Mouse (Mus musculus) heart, embryonic 15.5 days (tissue): Measurements from ENCODE around the gene Soat2. TPM values are rescaled to one million over a fixed set of nuclear protein-coding genes. Genes with fewer than 3 reads are reported as not detected.

ENCODE experiments used
- ATAC-seq: fragments of 200-750 bp; cut with Nextera tagmentation; replicated peaks from 2 replicates; pipeline ENCODE4 v1.8.0; 2017; ENCODE audit warnings: low read depth, moderate TSS enrichment; ENCODE audit not compliant: insufficient number of reproducible peaks, insufficient read depth, low FRiP score
- H3K27ac ChIP-seq: fragments of 300-500 bp; sonication (generic); 2 replicates; pipeline ENCODE4 v1.5.1; 2015; ENCODE audit warnings: mild to moderate bottlenecking, inconsistent platforms
- H3K27me3 ChIP-seq: fragments of 300-500 bp; sonication (generic); 2 replicates; pipeline ENCODE4 v1.6.1; 2015; ENCODE audit warnings: inconsistent platforms
- H3K36me3 ChIP-seq: fragments of 300-500 bp; sonication (generic); 2 replicates; pipeline ENCODE4 v1.6.1; 2015; ENCODE audit warnings: mild to moderate bottlenecking, inconsistent platforms
- H3K4me1 ChIP-seq: fragments of 300-500 bp; sonication (generic); replicated peaks from 2 replicates; pipeline ENCODE4 v1.6.1; 2015; ENCODE audit warnings: inconsistent platforms
- H3K4me2 ChIP-seq: fragments of 300-500 bp; sonication (generic); 2 replicates; pipeline ENCODE4 v1.6.1; 2015; ENCODE audit warnings: inconsistent platforms, mild to moderate bottlenecking, moderate library complexity
- H3K4me3 ChIP-seq: fragments of 300-500 bp; sonication (generic); 2 replicates; pipeline ENCODE4 v1.5.1; 2015; ENCODE audit warnings: mild to moderate bottlenecking, inconsistent platforms
- H3K9ac ChIP-seq: fragments of 300-500 bp; sonication (generic); 2 replicates; pipeline ENCODE4 v1.6.1; 2015; ENCODE audit warnings: mild to moderate bottlenecking, inconsistent platforms
- H3K9me3 ChIP-seq: fragments of 300-500 bp; sonication (generic); replicated peaks from 2 replicates; pipeline ENCODE4 v1.6.1; 2016; ENCODE audit warnings: inconsistent platforms
- WGBS: fragments of 180-500 bp; shearing (Covaris S2); methylation state at CpG from one replicate; pipeline ENCODE4 v1.1.7; 2015; ENCODE audit warnings: mixed read lengths; 5-methylcytosine and 5-hydroxymethylcytosine counted together
- polyA plus RNA-seq: library from polyadenylated mRNA; unstranded; fragments of >200 nt; fragmentation: Nextera tagmentation; extraction: Ambion mirVana; gene quantifications from 2 replicates; pipeline ENCODE4 v1.2.1, GENCODE M21; 2015

Soat2 gene
- polyA plus RNA-seq, 1 experiment from 2014 or later: 0.23 TPM

- no peak overlapping the region for H3K9ac ChIP-seq
- no peak overlapping the region for H3K4me3 ChIP-seq
- peaks cover 3% of the 10 kb centered on the region for H3K27me3 ChIP-seq
- ATAC-seq: no peak
- 0 out of 2 replicates have a peak overlapping the region, but pooled peaks have one; percentile 9 for H3K4me2 ChIP-seq
- H3K4me1 ChIP-seq: peaks cover 67% of the 10 kb centered on the region
- H3K27ac ChIP-seq: peak overlapping the region; percentile 21
- peaks cover 57% of the 10 kb centered on the region for H3K36me3 ChIP-seq
- no peaks in the 10 kb centered on the region for H3K9me3 ChIP-seq
- 34% methylated on average over 13 of the region's 13 CpGs for WGBS
Observed at GRCm38 (mm10) chr15:102107689-102108573, 42.4 kb upstream of the Soat2 start.

DNA sequence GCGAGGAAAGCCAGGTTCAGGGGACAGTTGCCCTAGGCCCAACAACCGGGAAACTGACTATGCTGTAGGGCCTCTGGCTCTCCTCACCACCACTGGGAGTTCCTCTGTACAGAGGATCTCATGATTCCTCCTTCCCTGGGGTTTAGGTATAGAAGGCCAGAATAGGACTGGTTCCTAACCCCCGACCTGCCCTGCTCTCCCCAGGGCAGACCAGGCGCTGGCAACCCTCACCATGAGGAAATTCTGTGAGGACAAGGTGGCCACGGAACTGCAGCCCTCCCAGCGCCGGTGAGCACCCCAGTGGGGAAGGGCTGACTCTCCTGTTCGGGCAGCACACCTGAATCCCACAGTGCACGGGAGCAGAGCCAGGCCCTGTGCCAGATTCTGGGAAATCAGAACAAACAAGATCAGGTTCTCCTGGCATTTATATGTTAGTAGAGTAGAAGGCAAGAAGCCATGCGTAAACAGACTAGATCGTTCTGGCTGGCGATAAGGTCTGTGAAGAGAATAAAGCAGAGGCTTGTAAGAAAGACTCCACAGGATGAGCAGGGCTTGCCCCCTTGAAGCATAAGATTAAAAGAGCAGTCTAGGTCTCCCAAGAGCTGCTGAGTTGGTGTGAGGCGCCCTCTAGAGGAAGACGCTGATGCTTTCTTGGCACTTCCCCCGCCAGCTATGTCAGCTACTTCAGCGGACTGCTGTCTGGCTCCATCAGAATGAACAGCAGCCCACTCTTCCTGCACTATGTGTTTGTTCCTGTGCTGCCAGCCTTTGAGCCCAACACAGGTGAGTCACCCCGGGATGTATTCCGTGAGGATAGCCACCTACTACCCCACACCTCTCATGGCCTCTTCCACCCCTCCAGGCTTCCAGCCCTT lies 41.4 kb upstream of the Soat2 start:
- WGBS: 50% methylated on average over 18 of the region's 18 CpGs
- Histone ChIP-seq H3K36me3 (peaks cover 67% of the 10 kb centered on the region), H3K9me3 (no peaks in the 10 kb centered on the region), H3K4me2 (no peak overlapping the region), H3K4me3 (no peak overlapping the region), H3K4me1 (peaks cover 62% of the 10 kb centered on the region), H3K27ac (peak overlapping the region; percentile 21), H3K9ac (no peak overlapping the region), H3K27me3 (peaks cover 3% of the 10 kb centered on the region)
- ATAC-seq: 0 out of 2 replicates have a peak, but pooled peaks have one; percentile 29

DNA sequence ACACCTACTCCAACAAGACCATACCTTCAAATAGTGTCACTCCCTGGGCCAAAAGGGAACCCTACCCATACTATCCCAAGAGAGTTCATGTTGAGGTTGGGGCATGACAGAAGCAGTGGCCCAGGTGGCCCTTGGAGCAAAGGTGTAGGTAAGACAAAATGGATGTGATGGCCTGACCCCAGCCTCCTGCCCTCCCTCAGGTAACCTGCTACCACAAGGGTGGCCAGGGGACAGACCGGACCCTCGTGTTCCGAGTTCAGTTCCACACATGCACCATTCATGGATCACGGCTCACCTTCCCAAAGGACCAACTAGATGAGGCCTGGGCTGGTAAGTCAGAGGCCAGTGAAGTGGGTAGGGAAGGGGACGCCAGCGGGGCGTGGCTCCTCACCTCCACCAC lies 40.1 kb upstream of the Soat2 start:
- H3K4me2 ChIP-seq: no peak overlapping the region
- peaks cover 81% of the 10 kb centered on the region for H3K36me3 ChIP-seq
- no peak overlapping the region for H3K9ac ChIP-seq
- H3K9me3 ChIP-seq: no peaks in the 10 kb centered on the region
- H3K27me3 ChIP-seq: peaks cover 3% of the 10 kb centered on the region
- no peak overlapping the region for H3K4me3 ChIP-seq
- 93% methylated on average over 7 of the region's 7 CpGs for WGBS
- H3K4me1 ChIP-seq: peaks cover 50% of the 10 kb centered on the region
- no peak for ATAC-seq
- no peak overlapping the region for H3K27ac ChIP-seq

DNA sequence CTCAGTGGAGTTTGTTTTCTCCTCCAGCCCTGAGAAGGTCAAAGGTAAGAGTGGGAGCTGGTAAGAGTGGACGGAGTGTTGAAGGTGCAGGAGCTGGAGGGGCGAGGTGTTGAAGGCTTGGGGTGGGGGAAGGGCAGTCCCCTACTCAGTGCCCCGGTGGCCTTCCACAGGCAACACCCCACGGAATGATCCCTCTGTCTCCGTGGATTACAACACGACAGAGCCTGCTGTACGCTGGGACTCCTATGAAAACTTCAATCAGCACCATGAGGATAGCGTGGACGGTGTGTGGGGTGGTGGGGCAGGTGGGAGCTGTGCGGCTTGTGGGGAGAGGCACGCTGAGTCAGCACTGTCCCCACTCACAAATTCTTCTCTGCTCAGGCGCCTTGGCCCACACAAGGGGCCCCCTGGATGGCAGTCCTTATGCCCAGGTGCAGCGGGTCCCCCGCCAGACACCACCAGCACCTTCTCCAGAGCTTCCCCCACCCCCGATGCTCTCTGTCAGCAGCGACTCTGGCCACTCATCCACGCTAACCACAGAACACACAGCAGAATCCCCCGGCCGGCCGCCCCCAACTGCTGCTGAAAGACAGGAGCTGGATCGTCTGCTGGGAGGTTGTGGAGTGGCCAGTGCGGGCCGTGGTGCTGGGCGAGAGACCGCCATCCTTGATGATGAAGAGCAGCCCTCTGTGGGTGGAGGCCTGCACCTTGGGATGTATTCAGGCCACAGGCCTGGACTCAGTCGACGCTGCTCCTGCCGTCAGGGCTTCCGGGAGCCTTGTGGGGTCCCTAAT lies 39.4 kb upstream of the Soat2 start:
- H3K27ac ChIP-seq: no peak overlapping the region
- H3K4me1 ChIP-seq: peaks cover 44% of the 10 kb centered on the region
- 72% methylated on average over 29 of the region's 29 CpGs for WGBS
- H3K27me3 ChIP-seq: peaks cover 3% of the 10 kb centered on the region
- H3K9ac ChIP-seq: no peak overlapping the region
- ATAC-seq: no peak
- peaks cover 86% of the 10 kb centered on the region for H3K36me3 ChIP-seq
- H3K9me3 ChIP-seq: no peaks in the 10 kb centered on the region
- no peak overlapping the region for H3K4me3 ChIP-seq
- no peak overlapping the region for H3K4me2 ChIP-seq

DNA sequence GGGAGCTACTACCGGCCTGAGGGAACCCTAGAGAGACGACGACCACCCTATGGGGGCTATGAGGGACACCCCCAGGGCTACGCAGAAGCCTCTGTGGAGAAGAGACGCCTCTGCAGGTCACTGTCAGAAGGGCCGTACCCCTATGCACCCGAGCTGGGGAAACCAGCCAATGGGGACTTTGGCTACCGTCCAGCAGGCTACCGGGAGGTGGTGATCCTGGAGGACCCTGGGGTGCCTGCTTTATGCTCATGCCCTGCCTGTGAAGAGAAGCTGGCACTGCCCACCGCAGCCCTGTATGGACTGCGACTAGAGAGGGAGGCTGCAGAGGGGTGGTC lies 38.9 kb upstream of the Soat2 start:
- Histone ChIP-seq H3K4me2 (no peak overlapping the region), H3K4me1 (peaks cover 44% of the 10 kb centered on the region), H3K36me3 (peaks cover 92% of the 10 kb centered on the region), H3K27ac (no peak overlapping the region), H3K9ac (no peak overlapping the region), H3K4me3 (no peak overlapping the region), H3K9me3 (no peaks in the 10 kb centered on the region), H3K27me3 (peaks cover 3% of the 10 kb centered on the region)
- ATAC-seq: no peak
- WGBS: 79% methylated on average over 11 of the region's 11 CpGs

DNA sequence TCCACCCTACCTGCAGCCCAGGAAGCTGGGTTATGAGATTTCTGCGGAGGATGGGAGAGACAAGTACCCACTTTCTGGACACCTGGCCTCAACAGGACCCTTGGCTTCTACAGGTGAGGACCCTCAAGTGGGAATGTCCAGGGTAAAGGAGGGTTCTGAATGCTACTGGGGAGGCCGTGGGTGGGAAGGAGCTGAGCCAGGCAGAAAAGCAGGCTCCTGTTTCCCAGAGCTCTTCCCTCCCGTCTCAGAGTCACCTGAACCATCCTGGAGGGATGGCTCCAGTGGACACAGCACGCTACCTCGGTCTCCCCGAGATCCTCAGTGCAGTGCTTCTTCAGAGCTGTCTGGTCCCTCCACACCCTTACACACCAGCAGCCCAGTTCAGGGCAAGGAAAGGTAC lies 38.1 kb upstream of the Soat2 start:
- Histone ChIP-seq H3K27ac (no peak overlapping the region), H3K4me2 (no peak overlapping the region), H3K4me3 (no peak overlapping the region), H3K4me1 (peaks cover 42% of the 10 kb centered on the region), H3K9me3 (no peaks in the 10 kb centered on the region), H3K36me3 (peaks cover 93% of the 10 kb centered on the region), H3K27me3 (no peaks in the 10 kb centered on the region), H3K9ac (no peak overlapping the region)
- WGBS: 90% methylated on average over 6 of the region's 6 CpGs
- no peak for ATAC-seq

DNA sequence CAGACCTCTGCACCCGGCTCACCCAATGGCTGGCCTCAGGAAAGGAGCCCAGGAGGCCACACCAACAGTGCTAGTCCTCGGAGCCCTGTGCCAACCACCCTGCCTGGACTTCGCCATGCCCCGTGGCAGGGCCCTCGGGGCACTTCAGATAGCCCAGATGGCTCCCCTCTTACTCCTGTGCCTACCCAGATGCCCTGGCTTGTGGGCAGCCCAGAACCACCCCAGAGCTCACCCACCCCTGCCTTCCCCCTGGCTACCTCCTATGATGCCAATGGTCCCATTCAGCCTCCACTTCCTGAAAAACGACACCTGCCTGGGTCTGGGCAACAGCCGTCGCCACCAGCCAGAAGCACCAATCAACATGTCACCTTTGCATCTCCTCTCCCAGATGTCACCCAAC lies 37.5 kb upstream of the Soat2 start:
- no peak overlapping the region for H3K4me2 ChIP-seq
- H3K4me1 ChIP-seq: peaks cover 35% of the 10 kb centered on the region
- no peak for ATAC-seq
- no peaks in the 10 kb centered on the region for H3K27me3 ChIP-seq
- 71% methylated on average over 8 of the region's 8 CpGs for whole genome bisulfite sequencing
- H3K9me3 ChIP-seq: no peaks in the 10 kb centered on the region
- H3K27ac ChIP-seq: no peak overlapping the region
- peaks cover 93% of the 10 kb centered on the region for H3K36me3 ChIP-seq
- no peak overlapping the region for H3K4me3 ChIP-seq
- H3K9ac ChIP-seq: no peak overlapping the region

- H3K27me3 ChIP-seq: no peaks in the 10 kb centered on the region
- WGBS: 81% methylated on average over 4 of the region's 4 CpGs
- peaks cover 27% of the 10 kb centered on the region for H3K4me1 ChIP-seq
- no peak overlapping the region for H3K4me3 ChIP-seq
- no peak overlapping the region for H3K27ac ChIP-seq
- no peak for ATAC-seq
- no peaks in the 10 kb centered on the region for H3K9me3 ChIP-seq
- no peak overlapping the region for H3K4me2 ChIP-seq
- peaks cover 96% of the 10 kb centered on the region for H3K36me3 ChIP-seq
- H3K9ac ChIP-seq: no peak overlapping the region
Observed at GRCm38 (mm10) chr15:102113674-102114073, 36.7 kb upstream of the Soat2 start.

GRCm38 (mm10) chr15:102114651-102115260 lies 35.6 kb upstream of the Soat2 start:
- 82% methylated on average over 7 of the region's 7 CpGs for WGBS
- peaks cover 18% of the 10 kb centered on the region for H3K4me1 ChIP-seq
- H3K4me2 ChIP-seq: no peak overlapping the region
- H3K36me3 ChIP-seq: peaks cover 89% of the 10 kb centered on the region
- no peaks in the 10 kb centered on the region for H3K9me3 ChIP-seq
- no peak overlapping the region for H3K9ac ChIP-seq
- ATAC-seq: no peak
- no peaks in the 10 kb centered on the region for H3K27me3 ChIP-seq
- H3K4me3 ChIP-seq: no peak overlapping the region
- no peak overlapping the region for H3K27ac ChIP-seq

DNA sequence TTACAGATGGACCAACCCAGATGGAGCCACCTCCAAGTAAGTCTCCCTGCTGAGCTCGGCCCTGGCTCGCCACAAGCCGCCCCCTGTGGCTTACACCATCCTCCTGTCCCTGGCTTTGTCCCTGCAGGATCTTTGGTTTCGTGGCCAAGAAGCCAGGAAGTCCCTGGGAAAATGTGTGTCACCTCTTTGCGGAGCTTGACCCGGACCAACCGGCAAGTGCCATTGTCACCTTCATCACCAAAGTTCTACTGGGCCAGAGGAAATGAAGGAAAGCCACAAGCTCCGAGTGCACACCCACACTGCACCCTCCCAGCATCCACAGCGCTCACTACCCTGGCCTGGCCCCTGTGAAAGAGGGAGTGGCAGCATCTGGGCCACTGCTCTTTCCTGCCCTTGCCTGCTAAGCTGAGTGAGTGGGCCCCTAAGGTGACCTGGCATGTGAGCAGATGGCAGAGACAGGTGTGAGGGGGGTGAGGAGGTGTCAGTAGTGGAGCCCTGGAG lies 34.5 kb upstream of the Soat2 start:
- no peak overlapping the region for H3K27ac ChIP-seq
- no peak for ATAC-seq

More for the DNA sequence above, 34.5 kb upstream of the Soat2 start:
- Histone ChIP-seq H3K9ac (no peak overlapping the region), H3K4me3 (no peak overlapping the region), H3K4me1 (peaks cover 18% of the 10 kb centered on the region), H3K27me3 (no peaks in the 10 kb centered on the region), H3K36me3 (peaks cover 80% of the 10 kb centered on the region), H3K9me3 (no peaks in the 10 kb centered on the region), H3K4me2 (no peak overlapping the region)
- WGBS: 59% methylated on average over 9 of the region's 9 CpGs
